Mouse (Mus musculus): ENCODE measurements around the gene Gm45140.

DNA sequence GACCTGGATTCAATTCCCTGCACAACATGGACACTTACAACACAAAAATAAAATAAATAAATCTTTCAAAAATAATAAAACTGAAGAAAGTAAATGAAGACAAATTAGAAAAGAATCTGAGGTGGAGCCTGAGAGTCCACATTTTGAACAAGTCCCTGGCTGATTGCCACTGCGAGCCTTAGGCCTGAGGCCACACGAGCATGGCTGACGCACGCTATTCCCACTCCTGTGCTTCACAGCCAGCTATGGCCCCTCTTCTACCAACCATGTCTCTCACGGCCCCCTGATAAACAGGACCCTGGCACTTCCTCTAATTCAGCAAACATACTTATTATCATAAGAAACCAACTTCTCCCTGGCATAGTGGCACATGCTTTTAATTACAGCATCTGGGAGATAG lies 49.0 kb downstream of the Gm45140 start:
- TF ChIP-seq CTCF (IDR thresholded peaks at IDR 0.05; ENCODE audit: borderline replicate concordance, insufficient read depth, low read length) (no peak), POLR2A (IDR thresholded peaks at IDR 0.05; ENCODE audit: low read depth, low read length) (no peak)

All from embryonic fibroblast, embryonic 13.5 days (primary cell).